Mouse (Mus musculus) stomach, postnatal 0 days (tissue): ENCODE results near the gene Samd9l. TPM values are rescaled to one million over a fixed set of nuclear protein-coding genes. Genes with fewer than 3 reads are reported as not detected.
"Not testable (repeated sequence)": the region's sequence is repeated elsewhere in the genome, so short reads cannot be mapped to it uniquely, and the experiment has no call there.

Experiments
- ATAC-seq: fragments of 200-750 bp; cut with Nextera tagmentation; 2 replicates; pipeline ENCODE4 v1.8.0; 2017; ENCODE audit not compliant: low FRiP score, low TSS enrichment
- DNase-seq: peaks from one replicate; pipeline ENCODE4 v3.0.0-alpha.2; 2016; ENCODE audit warnings: low spot score
- H3K27ac ChIP-seq: fragments of 300-500 bp; sonication (generic); replicated peaks from 2 replicates; pipeline ENCODE4 v1.5.1; 2014; ENCODE audit warnings: mild to moderate bottlenecking, control low read depth
- H3K27me3 ChIP-seq: fragments of 300-500 bp; sonication (generic); 2 replicates; pipeline ENCODE4 v1.6.1; 2014; ENCODE audit warnings: low read length; ENCODE audit not compliant: control insufficient read depth, insufficient read depth
- H3K36me3 ChIP-seq: fragments of 300-500 bp; sonication (generic); 2 replicates; pipeline ENCODE4 v1.6.1; 2014; ENCODE audit warnings: low read length, mixed read lengths; ENCODE audit not compliant: control insufficient read depth, insufficient read depth
- H3K4me1 ChIP-seq: fragments of 300-500 bp; sonication (generic); replicated peaks from 2 replicates; pipeline ENCODE4 v1.6.1; 2014; ENCODE audit warnings: antibody characterized with exemption; ENCODE audit not compliant: control insufficient read depth, insufficient read depth
- H3K4me2 ChIP-seq: fragments of 300-500 bp; sonication (generic); replicated peaks from 2 replicates; pipeline ENCODE4 v1.6.1; 2014; ENCODE audit warnings: low read depth, mild to moderate bottlenecking, control low read depth, moderate library complexity
- H3K4me3 ChIP-seq: fragments of 300-500 bp; sonication (generic); 2 replicates; pipeline ENCODE4 v1.5.1; 2014; ENCODE audit warnings: low read depth, low read length, control low read depth
- H3K9ac ChIP-seq: fragments of 300-500 bp; sonication (generic); 2 replicates; pipeline ENCODE4 v1.6.1; 2014; ENCODE audit warnings: mild to moderate bottlenecking, low read length, control low read depth, mixed read lengths
- H3K9me3 ChIP-seq: fragments of 300-500 bp; sonication (generic); 2 replicates; pipeline ENCODE4 v1.6.1; 2016; ENCODE audit warnings: low read length; ENCODE audit not compliant: control insufficient read depth
- CTCF ChIP-seq: IDR thresholded peaks from 2 replicates; pipeline ENCODE4 v1.5.1; 2016; ENCODE audit warnings: antibody characterized with exemption, low read depth, mild to moderate bottlenecking, moderate library complexity
- EP300 ChIP-seq: optimal IDR thresholded peaks from 2 replicates; pipeline ENCODE3; 2016; ENCODE audit warnings: antibody characterized with exemption
- WGBS: fragments of 180-500 bp; shearing (Covaris S2); extraction: QIAGEN DNeasy Blood & Tissue Kit; methylation state at CpG from one replicate; pipeline ENCODE4 v1.1.7; 2014; 5-methylcytosine and 5-hydroxymethylcytosine counted together
- polyA plus RNA-seq: library from polyadenylated mRNA; unstranded; fragments of >200 nt; fragmentation: Nextera tagmentation; extraction: Ambion mirVana; gene quantifications from 2 replicates; pipeline ENCODE4 v1.2.1, GENCODE M21; 2015

Samd9l gene
- polyA plus RNA-seq, 1 experiment from 2014 or later, result 8.4 TPM

- H3K4me2 ChIP-seq, result peak overlapping the region; percentile 51
- not testable (repeated sequence) for H3K27me3 ChIP-seq, H3K36me3 ChIP-seq, H3K9ac ChIP-seq, DNase-seq, H3K9me3 ChIP-seq, H3K4me1 ChIP-seq, H3K27ac ChIP-seq
- ATAC-seq, result peak; percentile 46
- 69% methylated on average over 6 of the region's 7 CpGs for whole genome bisulfite sequencing
- H3K4me3 ChIP-seq, result peak overlapping the region; percentile 34
Observed at GRCm38 (mm10) chr6:3397182-3397906, 2.0 kb downstream of the Samd9l start.

GRCm38 (mm10) chr6:3395921-3396611 is 3.3 kb downstream of the Samd9l start:
- peak; percentile 56; the same call in 1 of the 2 replicates for ATAC-seq

GRCm38 (mm10) chr6:3389995-3390394 is 9.4 kb downstream of the Samd9l start:
- H3K9me3 ChIP-seq, result no peaks in the 10 kb centered on the region
- ATAC-seq, result no peak
- DNase-seq, result no peak
- no peaks in the 10 kb centered on the region for H3K27me3 ChIP-seq
- H3K4me2 ChIP-seq, result no peak overlapping the region
- no peak overlapping the region for H3K4me3 ChIP-seq
- 86% methylated on average over 1 of the region's 1 CpGs for WGBS
- no peaks in the 10 kb centered on the region for H3K4me1 ChIP-seq
- TF ChIP-seq EP300, result no peak
- no peak for TF ChIP-seq CTCF
- no peak overlapping the region for H3K9ac ChIP-seq
- H3K27ac ChIP-seq, result no peak overlapping the region
- no peaks in the 10 kb centered on the region for H3K36me3 ChIP-seq

More at GRCm38 (mm10) chr6:3395921-3396611, 3.3 kb downstream of the Samd9l start:
- not testable (repeated sequence) for H3K4me1 ChIP-seq, H3K9ac ChIP-seq, H3K27me3 ChIP-seq, H3K4me3 ChIP-seq, H3K4me2 ChIP-seq, H3K9me3 ChIP-seq, DNase-seq, H3K36me3 ChIP-seq
- WGBS, result 52% methylated on average over 4 of the region's 4 CpGs
- 0 out of 2 replicates have a peak overlapping the region, but pooled peaks have one; percentile 41 for H3K27ac ChIP-seq

- Histone ChIP-seq H3K4me2 (no peak overlapping the region), H3K9ac (no peak overlapping the region), H3K27ac (no peak overlapping the region), H3K4me1 (no peaks in the 10 kb centered on the region), H3K4me3 (no peak overlapping the region), H3K9me3 (no peaks in the 10 kb centered on the region), H3K36me3 (no peaks in the 10 kb centered on the region), H3K27me3 (no peaks in the 10 kb centered on the region)
- DNase-seq (no peak), ATAC-seq (no peak)
- TF ChIP-seq CTCF (no peak), EP300 (no peak)
- WGBS, result 74% methylated on average over 6 of the region's 6 CpGs
Observed at GRCm38 (mm10) chr6:3386565-3386964, 12.8 kb downstream of the Samd9l start.

GRCm38 (mm10) chr6:3384816-3385215 is 14.6 kb downstream of the Samd9l start:
- H3K4me2 ChIP-seq, H3K27me3 ChIP-seq, H3K4me1 ChIP-seq, H3K9ac ChIP-seq, H3K4me3 ChIP-seq, H3K27ac ChIP-seq, H3K36me3 ChIP-seq, DNase-seq, ATAC-seq, H3K9me3 ChIP-seq: not testable (repeated sequence)

GRCm38 (mm10) chr6:3384115-3384791 is 15.1 kb downstream of the Samd9l start:
- not testable (repeated sequence) for H3K27ac ChIP-seq, H3K27me3 ChIP-seq, DNase-seq, H3K4me2 ChIP-seq, H3K4me3 ChIP-seq, H3K4me1 ChIP-seq, H3K36me3 ChIP-seq, H3K9me3 ChIP-seq, H3K9ac ChIP-seq
- 0% methylated on average over 1 of the region's 4 CpGs for WGBS
- peak; percentile 93 for ATAC-seq
